Mouse (Mus musculus): ENCODE data around the gene Slc25a11.

The Slc25a11 gene

DNA sequence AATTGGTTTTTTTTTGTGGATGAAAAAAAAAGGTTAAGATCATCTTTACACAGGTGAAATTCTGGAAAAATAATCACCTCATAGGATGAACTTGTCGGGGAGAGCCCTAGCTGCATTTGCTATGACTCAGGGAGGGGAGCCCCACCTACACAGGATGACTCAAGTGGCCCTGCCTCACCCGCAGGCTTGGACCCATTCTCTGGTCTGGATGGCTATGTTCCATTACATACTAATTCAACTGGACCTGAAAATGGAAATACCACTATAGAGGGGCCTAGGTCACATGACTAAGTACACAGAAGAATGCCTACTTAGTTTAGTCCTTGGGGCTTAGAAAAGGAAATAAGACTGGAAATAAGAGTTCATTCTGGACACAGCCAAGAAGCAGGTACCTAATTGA lies 4.1 kb upstream of the Slc25a11 start:
- peak; percentile 47 to 59 for DNase-seq (ENCODE audit: low spot score in 2 of 2)

DNA sequence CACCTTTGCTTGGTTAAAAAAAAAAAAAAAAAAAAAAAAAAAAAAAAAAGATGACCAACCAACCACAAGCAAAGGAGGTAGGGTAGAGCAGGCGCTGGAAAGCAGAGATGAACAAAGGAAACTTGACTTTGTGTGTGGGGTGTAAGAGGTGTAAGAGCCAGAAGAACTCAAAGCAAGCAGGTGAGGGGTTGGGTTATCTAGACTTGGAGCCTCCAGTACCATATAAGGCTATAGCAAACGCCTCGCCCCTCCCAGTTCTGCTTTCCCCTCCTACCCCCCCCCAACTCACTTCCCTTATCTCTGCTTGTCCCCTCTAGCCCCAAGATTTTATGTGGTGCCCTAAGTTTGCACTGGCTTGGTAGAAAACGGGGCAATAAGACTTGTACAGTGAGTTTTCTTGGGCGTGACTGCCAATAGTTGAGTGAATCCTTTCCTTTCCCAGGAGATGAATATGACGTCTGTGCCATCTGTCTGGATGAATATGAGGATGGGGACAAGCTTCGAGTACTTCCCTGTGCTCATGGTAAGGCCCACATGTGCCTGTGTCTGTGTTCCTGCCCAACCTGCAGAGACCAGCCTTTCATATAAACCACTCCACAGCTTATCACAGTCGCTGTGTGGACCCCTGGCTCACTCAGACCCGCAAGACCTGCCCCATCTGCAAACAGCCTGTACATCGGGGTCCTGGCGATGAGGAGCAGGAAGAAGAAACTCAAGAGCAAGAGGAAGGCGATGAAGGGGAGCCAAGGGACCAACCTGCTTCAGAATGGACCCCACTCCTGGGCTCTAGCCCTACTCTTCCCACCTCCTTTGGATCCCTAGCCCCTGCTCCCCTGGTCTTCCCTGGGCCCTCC lies 3.3 kb upstream of the Slc25a11 start:
- peak in 1 of 2 experiments; percentile 57 for DNase-seq (ENCODE audit: low spot score in 2 of 2)

DNA sequence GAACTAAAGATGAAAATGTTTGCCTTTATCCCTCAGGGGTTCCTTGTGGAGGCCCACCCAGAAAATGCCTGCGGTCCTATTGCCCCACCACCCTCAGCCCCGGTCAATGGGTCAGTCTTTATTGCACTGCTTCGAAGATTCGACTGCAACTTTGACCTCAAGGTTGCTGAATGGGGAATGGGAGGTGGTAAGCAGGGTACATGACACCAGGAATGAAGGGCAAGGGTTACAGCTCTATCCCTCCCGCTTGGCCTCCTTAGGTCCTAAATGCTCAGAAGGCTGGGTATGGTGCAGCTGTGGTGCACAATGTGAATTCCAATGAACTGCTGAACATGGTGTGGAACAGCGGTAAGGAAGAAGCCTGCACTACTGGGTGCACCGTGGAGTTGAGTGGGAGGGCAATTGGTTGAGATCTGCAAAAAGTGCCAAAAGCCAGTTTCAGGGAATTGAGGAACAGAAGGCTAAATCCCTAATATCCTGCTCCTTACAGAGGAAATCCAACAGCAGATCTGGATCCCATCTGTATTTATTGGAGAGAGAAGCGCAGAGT lies 2.0 kb upstream of the Slc25a11 start:
- DNase-seq (ENCODE audit: low spot score in 2 of 2): no peak

DNA sequence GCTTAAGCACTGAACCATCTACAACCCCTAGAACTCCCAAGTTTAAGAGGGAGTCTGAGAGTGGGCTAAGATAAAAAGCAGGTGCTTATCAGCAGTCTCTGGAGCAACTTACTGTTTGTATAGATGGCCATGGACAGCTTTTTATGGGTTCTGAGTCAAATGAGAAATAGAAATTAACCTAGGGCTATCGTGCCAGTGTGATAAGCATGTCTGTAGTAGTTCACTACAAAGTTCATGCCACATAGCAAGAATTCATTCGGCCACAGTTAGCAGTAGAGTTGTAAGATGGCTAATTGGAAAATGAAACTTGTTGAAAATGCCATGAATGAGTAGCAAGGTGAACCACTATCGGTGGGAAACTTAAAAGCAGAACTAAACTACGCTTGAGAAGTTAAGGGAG lies 1.2 kb upstream of the Slc25a11 start:
- DNase-seq (ENCODE audit: low spot score in 2 of 2): peak in 1 of 2 experiments; percentile 21

DNA sequence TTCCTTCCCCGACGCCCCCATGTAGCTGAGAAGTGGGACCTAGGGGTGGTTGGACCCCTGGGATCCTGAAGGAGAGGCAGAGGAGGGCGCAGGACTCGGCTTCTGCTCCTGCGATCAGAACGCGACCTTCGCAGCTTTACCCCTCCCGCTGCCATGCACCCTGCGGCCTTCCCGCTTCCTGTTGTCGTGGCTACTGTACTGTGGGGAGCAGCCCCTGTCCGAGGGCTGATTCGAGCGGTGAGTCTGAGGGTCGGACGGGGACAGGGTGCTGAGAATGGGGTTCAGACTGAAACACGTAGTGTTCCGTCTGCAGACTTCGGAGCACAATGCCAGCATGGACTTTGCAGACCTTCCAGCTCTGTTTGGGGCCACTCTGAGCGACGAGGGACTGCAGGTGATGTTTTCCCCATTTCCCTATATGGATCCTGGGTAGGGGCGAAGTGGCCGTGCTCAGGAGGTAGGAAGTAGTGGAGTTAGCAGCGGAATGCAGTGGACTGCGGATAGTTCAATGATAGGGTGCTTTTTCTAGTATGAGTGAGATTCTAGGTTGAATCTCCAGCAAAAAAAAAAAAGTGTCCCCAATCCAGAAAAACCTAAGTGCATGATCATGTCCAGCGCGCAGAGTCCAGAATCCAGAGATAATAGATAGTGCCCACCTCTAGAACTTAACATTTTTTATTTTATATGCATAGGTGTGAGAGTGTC lies 589 bp upstream of the Slc25a11 start:
- peak in 1 of 2 experiments; percentile 23 for DNase-seq (ENCODE audit: low spot score in 2 of 2)

DNA sequence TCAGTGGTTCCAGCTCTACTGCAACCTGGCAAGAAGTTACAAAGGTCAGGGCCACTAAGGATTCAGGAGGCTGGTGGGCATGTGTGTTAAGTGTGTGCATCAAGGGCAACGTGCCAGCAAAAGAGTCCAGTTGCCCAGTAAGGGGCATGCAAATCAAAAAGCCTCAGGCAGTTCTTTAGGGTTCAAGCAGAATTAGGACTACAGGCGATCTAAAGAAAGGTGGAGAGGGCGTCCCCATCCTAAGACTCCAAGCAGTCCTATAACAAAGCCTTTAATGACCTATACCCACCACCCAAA lies 1.1 kb downstream of the Slc25a11 start:
- no peak for DNase-seq (ENCODE audit: low spot score in 2 of 2)

DNA sequence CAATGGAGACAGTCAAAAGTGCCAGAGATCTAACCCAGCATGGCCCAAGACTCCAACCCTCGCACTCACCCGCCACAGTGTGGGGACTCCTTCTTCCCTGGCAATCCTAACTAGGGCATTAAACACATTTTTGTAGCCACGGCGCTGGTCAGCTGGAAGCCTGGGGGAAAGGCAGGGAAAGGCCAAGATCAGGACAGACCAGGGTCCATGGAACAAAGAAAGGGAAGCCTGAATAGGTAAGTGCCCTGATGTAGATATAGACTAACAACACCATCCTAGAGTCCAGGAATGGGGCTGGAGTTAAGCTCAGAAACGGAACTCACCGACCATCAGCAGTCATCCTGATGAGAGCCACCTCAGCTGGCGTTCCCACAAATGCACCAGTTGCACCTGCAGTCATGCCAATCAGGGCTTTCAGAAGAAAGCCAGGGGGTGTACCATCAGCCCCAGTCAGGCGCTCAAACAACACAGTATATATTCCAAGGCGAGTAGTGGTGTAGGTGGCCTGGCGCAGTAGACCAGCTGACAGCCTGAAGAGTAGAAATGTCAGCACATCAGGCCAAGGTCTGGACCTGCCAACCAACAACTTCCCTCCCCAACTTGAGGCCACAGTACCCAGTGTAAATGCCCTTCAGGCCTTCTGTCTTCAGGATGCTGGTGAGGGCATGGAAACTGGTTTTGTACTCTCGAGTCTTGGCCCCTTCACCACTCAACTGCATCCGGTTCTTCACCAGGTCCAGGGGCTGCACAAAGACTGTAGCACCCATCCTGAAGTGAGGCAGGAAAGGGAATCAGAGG lies 1.6 kb downstream of the Slc25a11 start:
- no peak for DNase-seq (ENCODE audit: low spot score in 2 of 2)

DNA sequence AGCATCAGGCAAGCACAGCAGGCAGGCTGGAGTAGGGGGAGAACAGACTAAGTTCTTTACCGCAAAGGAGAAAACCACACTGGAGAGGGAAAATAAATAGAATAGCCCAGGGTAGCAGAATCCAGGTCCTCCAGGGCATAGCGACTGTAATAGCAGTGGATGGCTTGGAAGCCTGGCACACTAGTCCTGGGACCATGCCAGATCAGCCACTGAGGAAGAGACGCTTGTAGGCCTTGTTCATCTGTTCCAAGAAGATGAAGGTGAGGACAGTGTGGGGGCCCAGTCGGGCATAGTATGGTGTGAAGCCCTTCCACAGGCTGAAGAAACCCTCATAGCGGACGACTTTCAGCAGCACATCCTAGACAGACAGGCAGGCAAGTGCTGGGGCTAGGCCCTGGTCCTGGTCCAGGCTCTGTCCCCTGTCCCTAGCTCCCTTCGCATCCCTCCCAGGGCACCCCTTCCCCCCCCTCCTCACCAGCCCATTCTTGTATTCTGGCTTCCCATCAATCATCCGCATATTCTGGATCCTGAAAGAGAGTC lies 2.6 kb downstream of the Slc25a11 start:
- DNase-seq (ENCODE audit: low spot score in 2 of 2): no peak

DNA sequence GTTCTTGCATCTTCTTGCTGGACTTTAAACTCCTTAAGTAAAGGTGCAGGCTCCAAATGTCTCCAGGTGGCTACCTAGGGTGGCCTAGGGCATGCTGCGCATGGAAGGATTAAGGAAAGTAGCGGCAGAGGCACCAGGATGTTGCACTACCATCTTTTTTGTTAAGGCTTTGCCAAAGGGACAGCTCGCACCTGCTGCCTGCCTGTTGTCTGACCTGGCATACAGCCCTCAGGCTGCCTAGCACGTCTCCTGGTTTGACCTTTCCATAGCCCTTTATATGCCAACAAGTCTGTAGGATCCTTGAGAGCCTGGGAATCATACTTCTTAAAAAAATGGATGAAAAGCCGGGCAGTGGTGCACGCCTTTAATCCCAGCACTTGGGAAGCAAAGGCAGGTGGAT lies 4.2 kb downstream of the Slc25a11 start:
- DNase-seq (ENCODE audit: low spot score in 2 of 2): no peak

DNA sequence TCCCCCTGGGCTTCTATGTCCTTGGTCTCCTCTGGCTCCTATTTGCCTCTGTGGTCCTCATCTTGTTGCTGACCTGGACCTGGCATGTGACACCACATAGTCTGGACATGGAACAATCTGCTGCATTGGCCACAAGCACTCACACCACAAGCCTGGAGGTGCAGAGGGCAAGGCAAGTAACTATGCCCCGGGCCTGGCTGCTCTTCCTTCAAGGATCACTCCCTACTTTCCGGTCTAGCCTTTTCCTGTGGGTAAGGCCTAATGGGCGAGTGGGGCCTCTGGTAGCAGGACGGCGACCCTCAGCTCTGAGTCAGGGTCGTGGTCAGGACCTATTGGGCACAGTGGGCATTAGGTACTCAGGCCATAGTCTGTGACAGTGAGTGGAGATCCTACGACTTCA lies 6.0 kb downstream of the Slc25a11 start:
- no peak for DNase-seq (ENCODE audit: low spot score in 2 of 2)

DNA sequence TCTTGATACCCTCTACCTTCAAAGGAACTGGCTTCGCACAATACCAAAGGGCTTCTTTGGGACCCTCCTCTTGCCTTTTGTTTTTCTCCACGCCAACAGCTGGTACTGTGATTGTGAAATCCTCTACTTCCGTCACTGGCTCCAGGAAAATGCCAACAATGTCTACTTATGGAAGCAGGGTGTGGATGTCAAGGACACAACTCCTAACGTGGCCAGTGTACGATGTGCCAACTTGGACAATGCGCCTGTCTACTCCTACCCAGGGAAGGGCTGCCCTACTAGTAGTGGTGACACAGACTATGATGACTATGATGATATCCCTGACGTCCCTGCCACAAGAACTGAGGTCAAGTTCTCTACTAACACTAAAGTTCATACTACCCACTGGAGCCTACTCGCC lies 7.3 kb downstream of the Slc25a11 start:
- DNase-seq (ENCODE audit: low spot score in 2 of 2): no peak

DNA sequence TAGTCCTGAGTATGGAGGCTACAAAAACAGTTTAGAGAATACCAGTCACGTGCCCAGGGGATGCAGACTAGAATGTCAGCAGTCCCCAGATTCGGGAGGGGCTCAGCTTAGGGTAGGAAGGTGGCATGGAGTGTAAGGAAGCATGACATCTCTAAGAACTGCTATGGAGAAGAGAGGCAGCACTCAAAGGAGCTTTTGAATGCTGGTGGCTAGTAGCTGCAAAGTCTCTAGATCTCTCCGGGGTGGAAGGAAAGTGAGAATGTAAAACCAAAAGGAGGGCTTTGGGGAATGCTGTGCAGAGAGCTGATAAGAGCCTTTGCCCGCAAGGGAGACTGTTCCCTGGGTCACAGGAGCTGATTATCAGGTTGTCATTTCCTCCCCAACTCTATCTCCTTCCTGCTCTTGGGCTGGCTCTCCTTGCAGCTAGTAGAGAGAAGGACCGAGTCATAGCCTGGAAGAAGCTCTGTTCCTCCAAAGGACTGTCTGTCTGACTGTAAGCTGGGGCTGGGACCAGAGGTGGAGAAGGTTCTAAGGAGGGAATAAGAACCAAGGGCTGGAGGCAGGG lies 8.5 kb downstream of the Slc25a11 start, which contains the start of gene Gp1ba:
Gene Gp1ba (plus strand): TSS at position 409 of the 565 bp plus-strand sequence.
- no peak for DNase-seq (ENCODE audit: low spot score in 2 of 2)

DNA sequence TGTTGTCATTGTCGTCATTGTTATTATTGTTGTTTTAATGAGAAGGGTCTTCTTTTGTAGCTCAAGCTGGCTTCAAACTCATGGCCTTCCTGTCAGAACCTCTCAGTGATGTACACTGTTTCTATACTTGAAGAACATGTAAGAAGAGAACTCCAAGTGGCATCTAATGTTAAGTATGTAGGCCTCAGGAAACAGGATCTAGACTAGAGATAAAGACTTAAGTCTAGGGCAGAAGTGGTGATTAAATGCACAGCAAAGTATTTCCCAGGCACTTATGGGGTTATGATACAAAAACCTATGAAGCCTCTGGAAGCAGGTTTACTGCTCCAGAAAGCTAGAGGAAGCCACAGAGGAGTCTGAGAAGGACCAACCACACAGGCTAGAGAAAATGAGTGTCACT lies 9.0 kb downstream of the Slc25a11 start:
- no peak for DNase-seq (ENCODE audit: low spot score in 2 of 2)

DNA sequence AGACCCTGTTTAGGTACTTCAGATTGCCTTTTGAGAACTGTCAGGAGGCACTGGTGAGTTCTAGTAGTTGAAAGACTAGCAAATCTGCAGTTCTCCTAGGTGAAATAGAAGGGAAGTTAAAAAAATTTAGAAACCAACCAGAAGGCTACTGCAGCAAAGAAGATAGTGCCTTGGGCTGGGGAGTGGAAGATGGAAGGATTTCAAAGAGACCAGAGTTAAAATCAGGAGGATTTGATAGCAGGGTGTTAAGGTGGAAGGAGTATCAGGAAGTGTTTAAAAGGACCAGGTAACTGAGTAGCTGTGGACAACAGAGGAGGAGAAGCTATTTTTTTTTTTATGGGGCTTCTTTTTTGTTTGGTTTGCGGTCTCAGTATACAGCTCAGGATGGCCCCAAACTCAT lies 9.5 kb downstream of the Slc25a11 start:
- DNase-seq (ENCODE audit: low spot score in 2 of 2): no peak

DNA sequence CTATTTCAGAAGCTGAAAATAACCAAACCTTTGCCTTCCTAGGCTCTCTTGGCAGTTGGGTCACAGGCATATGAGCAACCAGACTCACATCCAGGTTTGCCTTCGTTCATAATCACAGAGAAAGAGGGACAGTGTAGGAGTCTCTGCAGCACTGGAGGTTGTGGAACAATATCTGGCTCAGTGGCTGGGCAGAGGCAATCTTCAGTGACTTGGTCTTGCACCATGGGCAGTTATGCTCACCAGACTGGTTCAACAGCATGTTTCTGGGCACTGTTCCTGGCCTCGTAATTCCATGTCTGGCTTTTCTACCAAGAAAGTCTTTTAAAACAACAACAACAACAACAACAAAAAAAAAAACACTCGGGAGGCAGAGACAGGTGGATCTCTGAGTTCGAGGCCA lies 11.7 kb downstream of the Slc25a11 start:
- DNase-seq (ENCODE audit: low spot score in 2 of 2): no peak

DNA sequence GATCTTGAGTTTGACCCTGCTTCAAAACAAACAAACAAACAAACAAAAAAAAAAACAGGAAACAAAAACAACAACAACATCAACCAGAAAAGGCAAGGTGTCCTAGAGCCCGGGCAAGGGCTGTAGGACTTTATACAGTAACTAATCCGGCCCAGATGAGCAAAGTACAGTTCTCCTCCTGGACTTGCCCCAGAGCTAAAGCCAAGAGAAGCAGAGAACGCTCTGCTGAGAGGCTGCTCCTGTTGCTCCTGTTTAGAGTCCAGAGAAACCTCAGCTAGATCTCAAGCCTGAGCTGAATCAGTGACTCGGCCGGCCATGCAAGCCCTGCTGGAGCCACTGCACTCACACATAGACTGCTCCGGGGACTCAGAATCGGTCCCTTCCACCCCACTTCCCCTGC lies 17.1 kb downstream of the Slc25a11 start:
- no peak for DNase-seq (ENCODE audit: low spot score in 2 of 2)

DNA sequence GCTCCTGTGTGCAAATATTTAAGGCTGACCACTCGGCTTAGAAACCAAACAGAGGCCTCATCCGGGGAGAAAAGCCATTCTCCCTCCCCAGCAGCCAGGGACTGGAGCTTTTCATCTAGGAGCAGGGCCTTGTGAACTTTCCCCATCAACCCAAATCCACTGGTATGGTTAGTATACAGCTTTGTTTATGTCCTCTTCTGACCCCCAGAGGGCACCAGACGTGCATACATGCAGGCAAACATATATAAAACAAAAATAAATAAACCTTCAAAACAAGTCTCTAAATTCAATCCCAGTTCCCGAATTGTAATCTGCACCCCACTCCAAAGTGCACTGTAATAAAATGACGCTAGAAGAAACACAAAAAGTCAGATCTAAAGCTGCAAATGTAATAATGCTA lies 17.7 kb downstream of the Slc25a11 start:
- DNase-seq (ENCODE audit: low spot score in 2 of 2): peak in 1 of 2 experiments; percentile 49

DNA sequence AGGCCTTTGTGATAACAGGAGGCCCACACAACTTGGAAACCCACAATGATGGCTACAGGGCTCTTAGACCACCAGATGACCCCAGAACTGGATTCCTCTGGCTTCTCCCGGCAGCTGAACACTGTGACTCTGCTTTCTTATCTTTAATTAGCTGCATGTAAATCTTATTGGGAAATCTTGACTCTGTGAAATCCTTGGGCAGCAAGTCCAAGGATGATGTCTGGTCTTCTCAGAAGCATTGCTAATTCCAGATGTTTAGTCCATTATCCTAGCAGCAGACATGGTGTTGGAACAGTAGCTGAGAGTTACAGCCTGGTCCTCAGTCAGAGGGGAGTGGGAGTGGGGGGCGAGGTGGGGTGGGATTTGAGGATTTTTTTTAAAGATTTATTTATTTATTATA lies 18.8 kb downstream of the Slc25a11 start:
- DNase-seq (ENCODE audit: low spot score in 2 of 2): no peak

DNA sequence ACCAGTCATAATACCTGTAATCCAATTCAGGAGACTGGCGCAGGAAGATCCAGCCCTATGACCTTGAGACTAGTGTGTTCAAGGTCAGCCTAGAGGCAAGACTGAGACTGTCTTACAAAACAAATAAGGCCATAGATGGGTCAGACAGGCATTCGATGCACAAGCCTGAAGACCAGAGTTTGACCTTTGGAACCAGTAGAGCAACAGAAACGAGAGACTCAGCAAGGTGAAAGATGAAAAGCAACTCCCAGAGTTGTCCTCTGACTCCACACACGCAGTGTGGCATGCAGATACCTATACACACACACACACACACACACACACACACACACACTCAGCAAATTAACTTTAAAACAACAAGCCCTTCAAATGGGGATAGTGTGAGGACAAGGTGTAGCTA lies 20.4 kb downstream of the Slc25a11 start:
- DNase-seq (ENCODE audit: low spot score in 2 of 2): no peak

DNA sequence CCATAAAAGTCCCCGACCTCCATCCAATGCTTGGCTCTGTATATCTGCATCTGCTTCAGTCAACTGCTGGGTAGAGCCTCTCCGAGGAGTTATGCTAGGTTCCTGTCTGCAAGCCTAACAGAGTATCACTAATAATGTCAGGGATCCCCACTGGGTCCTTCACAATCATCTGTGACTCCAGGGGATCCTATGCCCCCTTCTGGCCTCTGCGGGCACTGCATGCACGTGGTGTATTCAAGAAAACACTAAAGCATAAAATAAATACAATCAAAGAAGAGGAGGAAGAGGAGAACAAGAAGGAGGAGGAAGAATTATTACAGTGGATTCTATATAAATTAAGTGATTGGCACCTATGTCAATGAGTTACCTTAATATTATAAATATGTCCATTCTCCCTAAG lies 21.8 kb downstream of the Slc25a11 start:
- DNase-seq (ENCODE audit: low spot score in 2 of 2): peak; percentile 40 to 64

DNA sequence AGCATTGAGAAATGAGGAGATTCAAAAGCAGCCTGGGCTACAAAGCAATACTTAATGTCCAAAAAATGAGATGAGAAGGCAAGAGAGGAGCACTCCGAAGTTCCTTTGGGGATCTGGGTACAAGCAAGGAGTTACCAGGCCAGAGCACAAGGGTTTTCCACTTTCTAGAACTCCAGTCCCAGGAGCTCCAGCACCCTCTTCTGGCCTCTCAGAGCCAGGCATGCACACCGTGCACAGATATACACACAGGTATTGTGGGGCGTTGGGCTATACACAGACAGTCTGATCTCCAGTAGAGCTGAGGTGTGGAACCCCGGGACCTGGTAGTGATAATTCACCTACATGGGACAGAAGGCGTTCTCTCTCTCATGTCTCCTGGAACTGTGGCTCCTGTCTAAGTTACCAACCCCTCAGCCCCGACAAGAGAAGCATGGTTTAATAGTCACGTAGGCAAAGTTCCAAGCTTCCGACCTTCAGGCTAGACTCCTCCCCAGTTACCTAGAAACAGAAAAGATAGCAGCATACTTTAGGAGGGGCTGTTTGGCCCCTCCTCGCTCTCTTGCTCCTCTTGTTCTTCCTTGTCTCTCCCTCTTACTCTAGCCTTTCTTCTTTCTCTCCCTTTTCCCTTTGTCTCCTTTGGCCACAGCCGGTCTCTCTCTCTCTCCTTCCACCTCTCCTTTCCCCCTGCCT lies 24.1 kb downstream of the Slc25a11 start:
- DNase-seq (ENCODE audit: low spot score in 2 of 2): no peak
